Mouse (Mus musculus) left cerebral cortex, postnatal 25 days (tissue): ENCODE data around the gene Ntm. TPM values are rescaled to one million over a fixed set of nuclear protein-coding genes. Genes with fewer than 3 reads are reported as not detected.

Experiments used
- DNase-seq, 2 experiments: peaks; one replicate each; pipeline ENCODE4 v3.0.0; 2022; ENCODE audit warnings: low spot score in 2 of 2, mixed read lengths in 1 of 2
- intact Hi-C: fragments of 180-260 bp; cut with DNase I; formaldehyde crosslinking; loops from one replicate; pipeline ENCODE4 v1.15.1; 2025
- total RNA-seq, 2 experiments: library from RNA; stranded (reverse); gene quantifications; 2 replicates each; pipeline ENCODE4 v1.2.3; 2021

The Ntm gene
- total RNA-seq, 2 experiments from 2014 or later = 288 to 306 TPM

DNA sequence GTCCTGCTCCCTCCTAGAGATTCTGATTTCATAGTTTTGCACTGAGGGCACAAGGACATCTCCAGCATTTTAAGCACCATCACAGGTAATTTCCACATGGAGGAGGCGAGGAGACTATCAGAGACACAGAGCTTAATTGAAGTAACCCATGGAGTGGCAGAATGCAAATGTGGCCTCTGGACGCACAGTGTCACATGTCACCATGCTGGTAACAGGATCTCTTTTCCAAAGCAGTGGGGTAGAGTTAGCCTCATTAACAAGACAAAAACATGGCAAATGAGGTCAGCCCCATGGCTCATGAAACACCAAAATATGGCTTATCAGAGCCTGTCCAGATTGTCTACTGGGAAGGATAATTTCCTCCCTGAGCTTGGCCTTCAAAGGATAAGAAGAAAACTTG, 268.8 kb downstream of the Ntm start:
- no peak for DNase-seq
- intact Hi-C loops = no loop called here

DNA sequence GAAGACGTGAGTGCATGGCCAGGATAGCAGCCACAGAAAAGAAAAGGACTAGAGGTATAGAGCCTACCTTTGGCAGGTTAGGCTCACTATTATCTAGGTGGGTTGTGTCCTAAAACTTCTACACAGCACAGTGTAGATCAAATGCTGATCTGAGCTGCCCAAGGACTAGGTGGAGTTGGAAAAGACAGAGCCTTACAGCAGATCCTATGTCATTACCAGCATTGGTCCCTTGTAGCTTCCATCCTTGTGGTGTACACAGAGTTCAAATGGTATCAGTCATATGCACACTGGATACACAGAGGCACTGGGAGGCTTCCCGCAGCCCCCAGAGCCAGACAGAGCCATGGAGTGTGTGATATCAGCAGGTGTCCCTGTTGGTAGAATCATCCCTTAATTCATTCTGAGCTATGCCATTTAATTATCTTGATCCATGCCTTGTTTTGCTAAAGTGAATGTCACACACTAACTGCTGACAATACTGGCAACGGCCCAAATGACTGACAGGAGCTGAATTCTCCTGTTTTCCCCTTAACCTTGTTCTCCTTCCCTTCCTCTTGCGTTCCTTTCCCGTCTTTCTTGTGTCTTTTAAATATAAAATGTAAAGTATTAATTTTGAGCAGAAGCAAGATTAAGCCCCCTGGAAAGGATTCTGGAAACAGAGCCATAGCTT, 271.6 kb downstream of the Ntm start:
- no peak for DNase-seq
- intact Hi-C loops = no loop called here

DNA sequence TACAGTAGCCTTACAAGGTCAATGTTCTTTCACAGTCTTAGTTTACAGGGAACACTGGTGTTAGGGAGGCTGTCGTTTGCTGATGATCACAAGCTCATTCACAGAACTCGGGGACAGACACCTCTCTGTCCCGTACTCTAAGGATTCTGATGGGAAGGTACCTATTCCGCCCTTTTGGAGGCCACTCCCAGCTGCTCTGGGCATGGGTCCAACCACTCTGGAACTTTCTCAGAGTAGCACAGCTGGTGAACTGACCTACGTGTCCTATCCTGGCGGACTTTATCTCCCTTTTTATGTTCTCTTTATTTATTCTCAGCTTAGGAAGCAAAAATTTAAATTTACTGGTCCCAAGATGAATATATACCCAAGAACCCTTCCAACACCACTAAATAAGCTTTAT, 280.7 kb downstream of the Ntm start:
- no peak for DNase-seq
- intact Hi-C loops = no loop called here

DNA sequence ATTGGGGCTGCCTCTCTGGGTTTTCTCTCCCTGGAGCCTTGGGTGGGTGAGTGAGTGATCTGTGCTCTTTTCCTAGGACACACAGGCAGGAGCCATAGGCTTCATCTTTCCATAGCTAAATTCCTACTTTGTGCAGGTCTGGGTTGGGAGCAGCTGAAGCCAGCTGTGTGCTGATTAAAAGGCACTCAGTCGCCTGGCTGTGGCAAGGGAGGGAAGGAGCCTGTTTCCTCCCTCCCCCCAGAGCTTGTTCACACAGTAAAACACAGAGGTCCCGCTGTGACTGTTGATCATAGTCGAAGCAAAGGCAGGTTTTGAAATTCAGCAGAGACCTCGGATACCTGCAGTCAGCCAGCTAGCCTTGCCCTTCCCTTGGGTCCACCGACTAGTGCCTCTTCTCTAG, 282.3 kb downstream of the Ntm start:
- intact Hi-C loops = no loop called here
- DNase-seq = no peak

DNA sequence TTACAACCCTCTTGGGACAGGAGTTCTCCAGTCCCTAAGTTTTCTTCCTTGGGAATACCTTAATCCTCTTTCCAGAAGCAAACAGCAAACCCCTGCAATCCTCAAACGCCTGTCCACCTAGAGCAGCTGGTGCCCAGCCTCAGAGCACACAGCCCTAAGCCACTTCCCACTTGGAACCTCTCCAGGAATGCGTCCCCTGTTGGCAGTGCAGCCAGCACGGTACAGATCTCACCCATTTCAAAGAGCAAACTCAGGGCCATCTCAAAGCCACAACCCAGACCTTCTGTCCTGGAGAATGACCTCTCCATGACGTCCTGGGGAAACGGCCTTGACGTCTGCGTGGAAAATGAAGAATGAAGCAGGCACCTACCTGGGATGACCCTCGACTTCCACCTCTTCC, 289.0 kb downstream of the Ntm start:
- intact Hi-C loops = no loop called here
- DNase-seq = no peak

DNA sequence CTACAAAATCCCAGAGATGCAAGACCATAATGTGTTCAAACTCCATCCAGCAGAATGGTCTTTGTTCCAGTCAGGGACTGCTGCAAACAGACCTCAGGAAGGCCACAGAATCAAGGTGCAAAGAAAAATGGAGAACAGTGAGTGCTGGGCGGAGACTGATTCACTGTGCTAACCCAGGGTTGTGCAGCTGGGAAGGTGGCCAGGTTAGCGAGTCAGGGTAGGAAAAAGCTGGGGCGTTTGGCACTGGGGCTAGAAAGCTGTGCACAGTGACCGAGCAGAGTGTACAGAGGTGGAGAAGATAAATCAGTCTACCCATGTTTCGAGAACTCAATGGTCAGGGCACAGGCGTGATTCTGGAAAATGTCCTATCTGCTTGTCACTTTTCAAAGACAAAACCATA, 291.1 kb downstream of the Ntm start:
- intact Hi-C loops = no loop called here

DNA sequence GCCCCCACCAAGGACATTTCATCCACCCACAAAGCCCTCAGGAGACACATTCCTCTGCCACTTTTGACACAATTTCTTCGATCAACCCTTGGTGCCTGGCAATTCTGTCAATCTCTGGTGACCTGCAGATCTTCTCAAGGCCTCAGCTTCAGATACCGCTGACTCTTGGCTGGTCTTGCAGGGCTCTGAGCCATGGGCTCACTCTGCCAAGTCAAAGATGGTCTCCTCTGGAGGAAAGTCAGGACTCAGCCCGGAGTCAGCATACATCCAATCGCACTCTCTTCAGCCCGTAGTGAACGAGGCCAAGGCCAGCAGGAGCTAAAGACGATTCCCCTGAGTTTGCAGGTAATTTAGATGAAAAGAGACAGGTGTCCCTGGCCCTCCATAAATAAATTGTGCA, 299.7 kb downstream of the Ntm start:
- intact Hi-C loops = loop anchor here (5.0 to 10.0 kb wide), 4 partner anchors 202 to 654 kb away; partner anchors contain the start of gene Ntm
- no peak for DNase-seq

More for the DNA sequence above, 291.1 kb downstream of the Ntm start:
- no peak for DNase-seq

DNA sequence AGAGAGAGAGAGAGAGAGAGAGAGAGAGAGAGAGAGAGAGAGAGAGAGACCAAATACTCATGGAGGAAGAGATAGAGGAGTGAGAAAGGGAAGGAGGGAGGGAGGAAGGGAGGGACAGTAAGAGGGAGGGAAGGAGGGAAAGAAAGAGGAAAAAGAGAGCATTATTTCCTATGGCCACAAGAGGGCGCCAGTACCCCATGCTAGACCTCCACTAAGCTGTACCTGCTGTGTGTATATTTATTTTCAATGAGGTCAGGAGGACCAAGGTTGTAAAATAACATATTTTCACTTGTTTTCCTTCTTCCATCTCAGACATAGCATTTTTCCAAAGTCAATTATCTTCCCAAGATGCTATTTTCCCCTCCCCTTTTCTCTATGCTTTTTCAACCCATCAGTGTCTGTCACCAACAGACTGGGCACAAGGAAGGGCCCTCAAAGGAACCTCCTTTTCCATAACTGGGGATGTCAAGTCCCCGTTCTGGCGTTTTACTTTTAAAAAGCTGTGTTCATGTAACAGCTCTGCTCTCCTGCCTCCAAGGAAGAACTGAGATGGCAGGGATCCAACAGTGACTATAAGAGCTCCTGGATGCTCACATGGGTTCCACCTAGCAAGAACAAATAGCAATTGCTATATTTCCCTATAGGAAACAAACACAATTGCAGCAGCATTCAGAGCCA, 301.3 kb downstream of the Ntm start:
- intact Hi-C loops = loop anchor here (2.0 to 10.0 kb wide), 6 partner anchors 203 to 765 kb away; partner anchors contain the start of genes Ntm and Snx19
- DNase-seq = peak; percentile 65 to 76

DNA sequence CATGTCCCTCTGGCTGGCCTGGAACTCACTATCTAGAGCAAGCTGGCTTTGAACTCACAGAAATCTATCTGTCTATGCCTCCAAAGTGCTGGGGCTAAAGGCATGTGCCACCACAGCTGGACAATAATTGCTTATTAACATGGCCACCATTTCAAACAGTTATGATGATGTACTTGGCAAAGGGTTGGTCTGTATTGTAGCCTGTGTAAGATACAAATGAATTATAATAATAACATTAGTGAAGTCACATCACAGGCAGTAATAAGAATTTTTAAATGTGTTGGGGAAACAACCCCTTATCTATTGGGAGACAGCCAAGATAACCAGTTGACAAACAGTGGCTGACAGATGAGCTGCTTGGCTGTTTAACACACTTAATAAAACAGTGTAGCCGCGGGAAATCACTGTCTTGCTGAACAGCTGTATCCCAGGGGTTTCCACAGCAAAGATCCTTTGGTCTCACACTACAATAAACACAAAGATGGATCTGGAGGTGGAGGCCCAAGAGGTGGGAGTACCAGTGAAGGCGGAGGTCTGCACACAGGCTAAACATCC, 302.8 kb downstream of the Ntm start:
- intact Hi-C loops = loop anchor here (2.0 to 10.0 kb wide), 6 partner anchors 205 to 767 kb away; partner anchors contain the start of genes Ntm and Snx19
- no peak for DNase-seq

DNA sequence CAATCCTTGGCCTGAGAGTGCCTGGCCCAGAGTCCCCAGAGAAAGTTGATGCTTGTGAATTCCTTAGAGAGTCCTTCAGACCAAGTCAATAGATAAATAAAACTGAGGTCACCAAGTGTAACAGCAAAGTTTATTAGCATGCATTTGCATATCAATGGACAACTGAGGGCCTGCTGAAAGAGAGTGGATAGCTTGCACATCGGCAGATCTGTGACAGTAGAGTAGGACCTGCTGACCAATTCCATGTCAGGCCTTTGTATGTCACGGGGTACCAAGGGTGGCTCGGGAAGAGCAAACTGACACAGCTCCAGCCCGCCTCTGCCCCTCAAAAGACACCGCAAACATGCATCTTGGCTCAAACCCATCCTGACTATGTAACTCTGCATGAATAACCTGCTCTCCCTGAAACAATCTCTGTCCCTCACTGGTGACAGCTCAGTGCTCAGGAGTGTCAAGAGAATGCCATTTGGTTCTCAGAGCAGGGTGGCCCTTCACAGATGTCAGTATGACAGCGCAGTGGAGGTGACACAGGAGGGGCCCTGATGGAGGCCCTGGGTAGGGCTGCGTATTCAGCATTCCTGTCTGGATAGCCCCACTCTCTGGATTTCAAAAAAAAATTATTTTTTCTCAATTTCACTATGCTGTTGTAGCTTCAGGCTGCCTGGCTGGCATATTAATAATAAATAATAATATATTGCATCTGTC, 305.0 kb downstream of the Ntm start:
- no peak for DNase-seq
- intact Hi-C loops = loop anchor here (5.0 kb wide), 1 partner anchor 644 kb away; no protein-coding TSS in a partner anchor

DNA sequence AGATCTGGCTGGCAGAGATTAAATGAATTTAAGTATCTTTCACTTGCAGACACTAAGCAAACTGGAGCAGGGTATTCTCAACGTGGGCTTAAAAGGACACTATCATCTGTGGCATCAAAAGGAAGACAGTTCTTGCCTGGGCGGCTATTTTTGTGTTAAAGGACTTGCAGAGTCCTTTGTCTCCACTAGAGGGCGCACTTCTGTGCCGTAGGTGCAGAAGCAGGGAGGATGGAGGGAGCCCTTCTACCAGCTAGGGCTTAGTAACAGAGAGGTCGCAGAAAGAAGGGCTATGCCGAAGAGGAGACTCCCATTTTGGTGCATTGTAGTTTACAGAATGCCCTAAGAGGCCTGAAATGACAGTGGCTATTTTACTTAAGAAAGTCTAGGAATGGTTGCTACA, 308.1 kb downstream of the Ntm start:
- intact Hi-C loops = loop anchor here (5.0 kb wide), 2 partner anchors 647 to 1393 kb away; no protein-coding TSS in a partner anchor
- DNase-seq = peak; percentile 52 to 58

DNA sequence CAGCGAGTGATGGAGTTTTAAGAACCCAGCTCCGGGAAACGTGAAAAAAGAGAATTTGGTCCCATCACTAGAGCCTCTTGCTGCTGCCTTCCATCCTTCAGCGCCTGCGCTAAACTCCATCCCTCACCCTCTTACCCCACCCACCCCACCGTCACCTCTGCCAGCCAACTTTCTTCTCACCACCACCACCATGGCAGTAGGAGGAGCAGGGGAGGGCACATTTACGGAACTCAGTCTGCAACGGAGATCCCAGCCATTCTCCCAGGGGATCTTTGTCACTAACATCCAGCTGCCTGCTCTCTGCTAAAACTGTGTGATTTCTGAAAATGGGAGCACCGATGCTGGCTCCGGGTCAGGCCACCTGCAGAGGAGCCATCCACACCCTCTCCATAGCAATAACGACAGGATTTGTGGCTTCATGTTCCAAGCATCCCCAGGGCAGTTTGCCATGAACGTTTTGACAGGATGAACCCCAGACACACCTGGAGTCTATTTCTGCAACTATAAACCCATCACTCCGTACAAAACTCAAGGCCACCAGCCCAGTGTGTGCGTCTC, 309.2 kb downstream of the Ntm start:
- DNase-seq = no peak
- intact Hi-C loops = loop anchor here (5.0 kb wide), 1 partner anchor 1391 kb away; no protein-coding TSS in a partner anchor

DNA sequence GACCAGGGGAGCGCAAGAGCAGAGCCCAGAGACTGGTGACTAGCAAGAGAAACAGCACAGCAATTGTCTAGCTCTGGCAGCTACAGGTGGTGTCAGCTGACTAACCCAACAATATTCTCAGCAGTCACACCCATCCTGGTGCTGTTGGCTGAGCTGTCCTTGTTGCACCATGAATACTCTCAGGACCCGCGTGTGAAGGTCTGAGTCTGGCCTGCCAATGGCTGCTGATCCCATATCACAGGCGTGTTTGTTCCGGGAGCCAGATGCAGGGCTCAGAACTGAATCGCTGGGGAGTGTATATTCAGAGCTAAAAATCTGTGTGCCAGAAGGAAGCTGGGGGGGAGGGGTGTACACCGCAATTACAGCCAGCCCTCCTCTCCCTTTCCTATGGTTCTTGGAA, 310.1 kb downstream of the Ntm start:
- intact Hi-C loops = loop anchor here (5.0 kb wide), 1 partner anchor 1391 kb away; no protein-coding TSS in a partner anchor
- DNase-seq = peak in 1 of 2 experiments; percentile 43

DNA sequence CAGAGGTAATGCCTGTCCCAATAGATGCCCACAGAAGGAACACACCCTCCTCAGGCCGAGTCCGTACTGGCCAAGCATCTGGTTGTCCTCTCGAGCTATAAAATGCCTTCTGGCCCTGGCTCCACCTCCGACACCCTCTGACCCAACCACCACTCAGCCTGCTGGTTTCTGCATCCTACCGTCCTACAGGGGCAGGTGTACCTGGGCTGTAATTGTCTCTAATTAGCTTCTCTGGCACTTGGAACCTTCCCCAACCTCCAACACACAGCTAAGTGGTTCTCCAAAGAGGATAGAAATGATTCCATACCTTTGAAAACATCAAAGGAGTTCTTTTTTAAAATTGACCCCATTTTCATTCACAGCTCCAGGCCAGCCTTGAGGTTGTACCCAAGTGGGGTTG, 311.1 kb downstream of the Ntm start:
- DNase-seq = no peak
- intact Hi-C loops = loop anchor here (5.0 kb wide), 1 partner anchor 1390 kb away; no protein-coding TSS in a partner anchor

DNA sequence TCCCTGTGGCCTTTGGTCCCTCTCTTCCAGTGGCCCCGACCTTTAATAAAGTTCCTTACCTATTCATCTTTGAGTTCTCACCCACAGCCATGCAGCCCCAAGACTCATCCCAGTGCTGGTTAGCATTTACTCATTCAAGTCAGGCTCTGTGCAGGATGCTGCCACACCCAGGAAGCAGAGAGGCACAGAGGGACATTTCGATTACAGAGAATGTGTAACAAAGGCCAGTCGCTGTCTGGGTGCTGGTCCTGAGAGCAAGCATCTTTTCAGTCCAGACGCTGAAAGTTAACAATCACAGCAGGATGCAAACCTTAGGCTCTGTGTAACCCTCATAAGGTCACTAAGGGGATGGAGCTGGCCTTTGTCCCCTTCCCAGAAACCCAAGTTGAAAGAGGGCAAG, 311.7 kb downstream of the Ntm start:
- intact Hi-C loops = loop anchor here (5.0 kb wide), 1 partner anchor 1389 kb away; no protein-coding TSS in a partner anchor

DNA sequence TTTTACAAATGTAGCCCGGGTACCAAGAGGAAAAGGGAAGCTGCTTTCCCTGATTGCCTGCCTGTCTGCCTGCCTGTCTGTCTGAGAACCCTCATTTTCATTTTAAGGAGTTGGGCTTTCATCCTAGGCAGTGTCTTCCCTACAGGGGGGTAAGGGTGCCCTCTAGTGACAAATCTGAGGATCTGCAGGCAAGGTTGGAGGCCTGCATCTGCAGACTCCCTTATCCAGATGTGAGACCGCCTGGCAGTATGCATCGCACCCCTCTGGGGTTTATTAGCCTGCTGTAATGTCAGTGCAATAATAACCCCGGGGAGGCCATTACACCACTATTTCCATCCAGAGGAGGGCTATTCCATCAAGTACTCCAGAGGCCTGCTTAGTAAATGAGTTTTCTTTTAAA, 312.3 kb downstream of the Ntm start:
- peak; percentile 58 to 72 for DNase-seq
- intact Hi-C loops = loop anchor here (5.0 kb wide), 1 partner anchor 1388 kb away; no protein-coding TSS in a partner anchor

More for the DNA sequence above, 311.7 kb downstream of the Ntm start:
- DNase-seq = no peak

DNA sequence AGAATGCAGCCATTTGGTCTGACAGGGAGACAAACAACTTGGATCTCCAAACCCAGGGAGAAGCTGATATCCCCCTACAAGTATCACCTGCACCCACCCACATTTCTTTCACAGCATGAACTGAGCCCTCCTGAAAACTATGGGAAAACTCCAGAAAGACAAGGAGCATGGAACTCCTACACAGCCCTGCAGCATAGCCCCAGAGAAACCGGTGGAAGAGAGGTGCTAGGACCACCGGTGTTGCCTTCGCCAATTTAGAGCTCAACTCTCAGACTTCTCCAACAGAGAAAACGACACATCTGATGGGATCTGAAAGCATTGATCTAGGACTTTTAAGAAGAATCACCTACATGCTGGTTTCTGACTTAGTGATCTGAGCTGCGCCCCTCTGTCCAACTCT, 312.7 kb downstream of the Ntm start:
- intact Hi-C loops = loop anchor here (5.0 kb wide), 1 partner anchor 1388 kb away; no protein-coding TSS in a partner anchor
- no peak for DNase-seq

DNA sequence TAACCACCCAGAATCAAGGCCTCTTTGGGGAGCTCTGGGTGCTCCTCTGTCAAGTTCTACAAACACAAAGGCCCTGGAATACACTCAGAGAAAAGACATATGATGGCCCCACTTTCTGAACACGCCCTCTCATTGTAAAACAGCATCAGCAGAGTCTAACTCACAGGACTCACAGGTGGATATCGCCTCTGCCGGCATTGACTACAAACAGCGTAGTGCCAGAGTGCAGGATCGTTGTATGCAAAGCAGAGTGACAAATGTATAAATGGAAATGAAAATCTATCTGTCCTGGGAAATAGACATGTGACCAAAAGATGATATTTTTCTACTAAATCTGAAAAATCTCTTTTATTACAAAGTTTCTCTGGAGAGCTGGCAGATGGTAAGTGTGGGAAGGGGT, 314.7 kb downstream of the Ntm start:
- intact Hi-C loops = loop anchor here (5.0 to 10.0 kb wide), 2 partner anchors 176 to 443 kb away; no protein-coding TSS in a partner anchor
- DNase-seq = no peak

DNA sequence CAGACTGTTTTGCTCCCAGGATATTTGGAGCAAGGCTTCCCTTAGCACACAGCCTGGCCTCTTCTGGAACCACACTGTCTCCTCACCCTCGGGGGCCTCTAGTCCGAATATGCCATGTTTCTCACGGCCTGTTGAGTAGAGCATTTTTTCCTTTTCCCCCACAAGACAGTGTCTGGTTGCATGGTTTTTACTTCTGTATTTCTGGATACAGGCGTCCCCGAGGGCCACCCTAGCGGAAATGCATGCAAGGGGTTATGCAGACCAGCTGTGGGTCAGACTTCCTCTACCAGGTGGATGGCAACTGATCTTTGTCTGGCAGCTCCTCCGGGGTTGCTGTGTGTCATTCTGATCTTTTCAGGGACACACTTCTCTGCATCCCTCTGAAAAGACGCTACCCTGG, 315.2 kb downstream of the Ntm start:
- no peak for DNase-seq
- intact Hi-C loops = loop anchor here (5.0 to 10.0 kb wide), 2 partner anchors 175 to 443 kb away; no protein-coding TSS in a partner anchor
